Mouse (Mus musculus) intestine, embryonic 16.5 days (tissue): ENCODE measurements around the gene Ccdc58. TPM values are rescaled to one million over a fixed set of nuclear protein-coding genes. Genes with fewer than 3 reads are reported as not detected.
A peak's percentile ranks its signal among the peaks of the same experiment; 100 is the strongest.

Experiments used
- ATAC-seq: fragments of 200-750 bp; cut with Nextera tagmentation; 2 replicates; pipeline ENCODE4 v1.8.0; 2017; ENCODE audit warnings: moderate TSS enrichment, moderate library complexity
- H3K27ac ChIP-seq: fragments of 300-500 bp; sonication (generic); 2 replicates; pipeline ENCODE4 v1.5.1; 2014; ENCODE audit warnings: mild to moderate bottlenecking, low read length
- H3K27me3 ChIP-seq: fragments of 300-500 bp; sonication (generic); replicated peaks from 2 replicates; pipeline ENCODE4 v1.6.1; 2014; ENCODE audit warnings: low read length, control low read depth, mixed read lengths; ENCODE audit not compliant: control insufficient read depth, insufficient read depth
- H3K36me3 ChIP-seq: fragments of 300-500 bp; sonication (generic); 2 replicates; pipeline ENCODE4 v1.6.1; 2014; ENCODE audit warnings: low read length, control low read depth; ENCODE audit not compliant: control insufficient read depth, insufficient read depth
- H3K4me1 ChIP-seq: fragments of 300-500 bp; sonication (generic); 2 replicates; pipeline ENCODE4 v1.6.1; 2014; ENCODE audit warnings: low read length, control low read depth, mixed read lengths; ENCODE audit not compliant: control insufficient read depth, insufficient read depth
- H3K4me2 ChIP-seq: fragments of 300-500 bp; sonication (generic); 2 replicates; pipeline ENCODE4 v1.6.1; 2014; ENCODE audit warnings: low read depth, low read length, control low read depth
- H3K4me3 ChIP-seq: fragments of 300-500 bp; sonication (generic); 2 replicates; pipeline ENCODE4 v1.5.1; 2014; ENCODE audit warnings: mild to moderate bottlenecking, low read length
- H3K9ac ChIP-seq: fragments of 300-500 bp; sonication (generic); 2 replicates; pipeline ENCODE4 v1.6.1; 2014; ENCODE audit warnings: low read depth, low read length
- H3K9me3 ChIP-seq: fragments of 300-500 bp; sonication (generic); 2 replicates; pipeline ENCODE4 v1.6.1; 2016; ENCODE audit warnings: low read length, control low read depth; ENCODE audit not compliant: control insufficient read depth
- WGBS: fragments of 180-500 bp; shearing (Covaris S2); extraction: QIAGEN DNeasy Blood & Tissue Kit; methylation state at CpG from one replicate; pipeline ENCODE4 v1.1.7; 2014; 5-methylcytosine and 5-hydroxymethylcytosine counted together
- polyA plus RNA-seq: library from polyadenylated mRNA; unstranded; fragments of >200 nt; fragmentation: Nextera tagmentation; extraction: Ambion mirVana; gene quantifications from 2 replicates; pipeline ENCODE4 v1.2.1, GENCODE M21; 2015

Gene Ccdc58
- polyA plus RNA-seq, 1 experiment from 2014 or later = 121 TPM

DNA sequence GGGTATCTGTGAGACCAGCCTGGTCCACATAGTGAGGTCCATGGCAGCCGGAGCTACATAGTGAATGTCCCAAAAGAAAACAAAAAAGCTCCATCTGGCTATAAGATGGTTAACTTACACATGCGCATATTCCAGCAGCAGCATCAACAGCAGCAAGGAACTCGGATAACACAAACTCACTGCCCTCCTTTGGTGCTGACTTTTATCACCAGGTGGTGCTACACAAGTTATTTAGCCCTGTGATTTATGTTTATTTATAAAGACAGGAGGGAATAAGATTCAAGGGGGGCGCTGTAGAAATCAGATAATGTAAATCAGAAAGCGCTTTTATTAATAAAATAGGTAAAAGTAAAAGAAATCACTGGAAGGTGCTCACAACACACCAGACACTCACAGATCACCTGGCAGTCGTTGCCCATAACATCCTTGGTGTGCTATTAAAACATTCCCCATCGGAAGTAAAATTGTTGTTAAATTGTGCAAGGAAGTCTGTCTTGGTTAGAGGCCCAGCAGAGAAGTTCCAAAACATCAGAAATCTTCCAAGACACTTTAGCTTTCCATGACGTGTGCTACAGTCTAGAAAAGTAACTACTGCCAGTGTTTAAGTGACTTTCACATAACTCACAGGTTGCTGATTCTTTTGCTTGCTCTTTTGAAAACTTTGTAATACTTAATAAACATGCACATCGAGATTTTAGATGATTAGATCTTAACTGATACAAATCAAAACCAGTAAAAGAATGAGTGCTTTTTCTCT lies 1.5 kb upstream of the Ccdc58 start:
- Histone ChIP-seq H3K4me1 (peaks cover 17% of the 10 kb centered on the region), H3K4me3 (peak overlapping the region; percentile 64), H3K9ac (no peak overlapping the region), H3K4me2 (peak overlapping the region; percentile 59), H3K27me3 (no peaks in the 10 kb centered on the region), H3K27ac (no peak overlapping the region), H3K9me3 (no peaks in the 10 kb centered on the region), H3K36me3 (no peaks in the 10 kb centered on the region)
- WGBS = 23% methylated on average over 9 of the region's 9 CpGs
- no peak for ATAC-seq

GRCm38 (mm10) chr16:36071071-36071449 lies 425 bp upstream of the Ccdc58 start:
- H3K4me3 ChIP-seq = peak overlapping the region; percentile 64
- ATAC-seq = no peak; the same call in 1 of the 2 replicates
- H3K27ac ChIP-seq = peak overlapping the region; percentile 99
- no peaks in the 10 kb centered on the region for H3K36me3 ChIP-seq
- peak overlapping the region; percentile 59 for H3K4me2 ChIP-seq
- peak overlapping the region; percentile 91 for H3K9ac ChIP-seq
- H3K9me3 ChIP-seq = no peaks in the 10 kb centered on the region
- under 1% methylated on average over 16 of the region's 16 CpGs for WGBS
- H3K4me1 ChIP-seq = peaks cover 14% of the 10 kb centered on the region
- H3K27me3 ChIP-seq = no peaks in the 10 kb centered on the region

GRCm38 (mm10) chr16:36072410-36073011 lies 1.0 kb downstream of the Ccdc58 start:
- Histone ChIP-seq H3K9me3 (no peaks in the 10 kb centered on the region), H3K4me1 (peaks cover 10% of the 10 kb centered on the region), H3K27me3 (no peaks in the 10 kb centered on the region), H3K4me2 (peak overlapping the region; percentile 59), H3K4me3 (peak overlapping the region; percentile 64), H3K36me3 (no peaks in the 10 kb centered on the region), H3K27ac (peak overlapping the region; percentile 99), H3K9ac (peak overlapping the region; percentile 91)
- ATAC-seq = no peak
- 27% methylated on average over 8 of the region's 8 CpGs for WGBS

- H3K4me1 ChIP-seq = peaks cover 2% of the 10 kb centered on the region; the same call in 1 of the 2 replicates
- no peaks in the 10 kb centered on the region for H3K36me3 ChIP-seq
- WGBS = 78% methylated on average over 3 of the region's 3 CpGs
- H3K9ac ChIP-seq = no peak overlapping the region
- no peaks in the 10 kb centered on the region for H3K9me3 ChIP-seq
- no peaks in the 10 kb centered on the region for H3K27me3 ChIP-seq
- peak overlapping the region; percentile 60; the same call in 1 of the 2 replicates for H3K27ac ChIP-seq
- no peak for ATAC-seq
- no peak overlapping the region for H3K4me2 ChIP-seq
- H3K4me3 ChIP-seq = no peak overlapping the region
These were observed 3.3 kb downstream of the Ccdc58 start for GRCm38 (mm10) chr16:36074772-36075171.

- Histone ChIP-seq H3K27ac (no peak overlapping the region), H3K4me2 (no peak overlapping the region), H3K4me3 (no peak overlapping the region), H3K4me1 (no peaks in the 10 kb centered on the region), H3K9me3 (no peaks in the 10 kb centered on the region), H3K9ac (no peak overlapping the region), H3K27me3 (no peaks in the 10 kb centered on the region), H3K36me3 (0 out of 2 replicates have a peak, but pooled peaks cover 3% of the 10 kb centered on the region)
- no peak for ATAC-seq
- WGBS = 97% methylated on average over 3 of the region's 3 CpGs
These were observed 8.4 kb downstream of the Ccdc58 start for GRCm38 (mm10) chr16:36079916-36080315.

- Histone ChIP-seq H3K36me3 (0 out of 2 replicates have a peak, but pooled peaks cover 8% of the 10 kb centered on the region), H3K9me3 (no peaks in the 10 kb centered on the region), H3K27me3 (no peaks in the 10 kb centered on the region), H3K4me1 (peaks cover 6% of the 10 kb centered on the region), H3K4me3 (no peak overlapping the region), H3K27ac (peak overlapping the region; percentile 92), H3K9ac (no peak overlapping the region), H3K4me2 (no peak overlapping the region)
- peak; percentile 98 for ATAC-seq
- 62% methylated on average over 4 of the region's 4 CpGs for WGBS
These were observed 16.4 kb downstream of the Ccdc58 start for GRCm38 (mm10) chr16:36087846-36088245.

DNA sequence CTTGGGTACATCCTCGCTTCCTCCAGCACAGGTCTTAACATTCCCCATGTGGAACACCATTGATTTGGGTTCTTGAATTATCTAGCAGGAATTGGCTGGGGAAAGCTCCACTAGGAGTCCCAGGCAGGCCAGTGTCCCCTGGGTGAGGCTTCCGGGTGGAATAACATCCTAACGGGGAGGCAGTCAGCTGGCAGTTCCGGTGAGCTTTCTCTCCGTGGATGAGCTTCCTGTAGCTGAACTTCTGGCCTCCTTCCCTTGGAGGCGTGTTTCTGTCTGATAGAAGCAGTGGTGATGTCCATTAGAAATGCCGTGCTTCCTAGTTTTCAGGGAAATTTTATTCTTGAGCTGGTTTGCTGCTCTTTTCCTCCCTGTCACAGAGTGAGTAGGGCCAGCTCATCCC lies 17.6 kb downstream of the Ccdc58 start:
- Histone ChIP-seq H3K27ac (peak overlapping the region; percentile 51), H3K9ac (no peak overlapping the region), H3K9me3 (no peaks in the 10 kb centered on the region), H3K4me1 (peaks cover 6% of the 10 kb centered on the region), H3K4me3 (no peak overlapping the region), H3K4me2 (no peak overlapping the region), H3K27me3 (no peaks in the 10 kb centered on the region), H3K36me3 (0 out of 2 replicates have a peak, but pooled peaks cover 5% of the 10 kb centered on the region)
- no peak for ATAC-seq
- 73% methylated on average over 7 of the region's 7 CpGs for WGBS

GRCm38 (mm10) chr16:36089850-36090616 lies 18.5 kb downstream of the Ccdc58 start:
- 0 out of 2 replicates have a peak overlapping the region, but pooled peaks have one; percentile 16 for H3K4me2 ChIP-seq

More at GRCm38 (mm10) chr16:36089850-36090616, 18.5 kb downstream of the Ccdc58 start:
- H3K9me3 ChIP-seq = no peaks in the 10 kb centered on the region
- H3K4me1 ChIP-seq = peaks cover 6% of the 10 kb centered on the region
- H3K27ac ChIP-seq = peak overlapping the region; percentile 55
- peak; percentile 64 for ATAC-seq
- H3K27me3 ChIP-seq = no peaks in the 10 kb centered on the region
- no peak overlapping the region for H3K9ac ChIP-seq
- no peak overlapping the region for H3K4me3 ChIP-seq
- WGBS = 60% methylated on average over 8 of the region's 8 CpGs
- 0 out of 2 replicates have a peak, but pooled peaks cover 5% of the 10 kb centered on the region for H3K36me3 ChIP-seq
